Mouse (Mus musculus): Measurements from ENCODE around the gene Fbln5.

Fbln5 gene

DNA sequence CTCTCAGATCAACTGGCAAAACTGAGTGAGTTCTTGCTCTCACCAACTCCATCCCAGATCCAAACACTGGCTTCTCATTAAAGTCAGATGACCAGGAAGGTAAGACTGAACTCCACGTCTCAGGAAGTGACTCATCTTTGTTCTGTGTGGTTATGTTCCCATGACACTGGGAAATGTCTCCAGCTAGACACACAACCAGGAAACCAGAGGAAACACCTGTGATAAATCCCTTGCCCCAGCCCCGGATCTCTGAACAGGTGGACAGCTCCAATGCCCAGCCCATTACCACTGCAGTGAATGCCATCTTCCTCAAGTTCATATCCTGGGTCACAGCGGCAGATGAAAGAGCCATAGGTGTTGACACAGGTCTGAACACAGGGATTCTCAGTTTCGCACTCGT, 54.0 kb downstream of the Fbln5 start:
- DNase-seq (ENCODE audit: extremely low spot score, low spot score): no peak

DNA sequence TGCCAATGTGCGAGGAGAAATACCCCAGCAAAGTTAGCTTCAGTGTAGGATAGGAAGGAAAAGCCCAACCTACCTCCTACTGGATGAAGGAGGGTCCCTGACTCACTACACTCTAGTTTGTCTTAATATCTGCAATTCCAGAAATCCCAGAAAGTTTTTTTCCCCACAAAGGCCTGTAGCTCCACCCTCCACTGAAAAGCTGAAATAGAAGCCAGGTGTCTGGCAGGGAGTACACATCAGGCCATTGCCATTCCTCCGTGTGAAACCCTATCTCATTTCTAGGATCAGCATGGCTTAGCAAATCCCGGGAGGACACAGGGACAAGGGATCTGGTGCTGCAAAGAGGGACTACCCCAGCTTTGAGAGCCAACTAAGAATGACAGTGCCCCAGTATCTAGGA, 55.8 kb downstream of the Fbln5 start:
- DNase-seq (ENCODE audit: extremely low spot score, low spot score): no peak

DNA sequence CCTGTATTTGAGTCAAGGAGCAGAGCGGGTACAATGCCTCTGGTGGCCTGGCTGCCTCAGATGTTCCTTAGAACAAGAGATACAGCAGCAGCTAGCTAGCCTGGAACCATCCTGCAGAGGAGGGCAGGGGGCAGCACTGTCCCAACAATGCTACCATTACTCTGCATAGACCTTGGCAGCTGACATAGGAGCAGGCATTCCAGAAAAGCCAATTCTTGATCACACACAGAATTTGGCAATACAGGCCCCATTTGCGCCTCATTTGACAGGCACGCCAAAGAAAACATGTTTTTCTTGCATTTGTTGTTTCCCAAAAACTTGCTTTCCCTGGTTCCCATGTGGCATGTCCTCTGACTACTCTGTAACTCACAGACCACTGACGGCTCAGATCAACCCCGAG, 56.8 kb downstream of the Fbln5 start:
- no peak for DNase-seq (ENCODE audit: extremely low spot score, low spot score)

DNA sequence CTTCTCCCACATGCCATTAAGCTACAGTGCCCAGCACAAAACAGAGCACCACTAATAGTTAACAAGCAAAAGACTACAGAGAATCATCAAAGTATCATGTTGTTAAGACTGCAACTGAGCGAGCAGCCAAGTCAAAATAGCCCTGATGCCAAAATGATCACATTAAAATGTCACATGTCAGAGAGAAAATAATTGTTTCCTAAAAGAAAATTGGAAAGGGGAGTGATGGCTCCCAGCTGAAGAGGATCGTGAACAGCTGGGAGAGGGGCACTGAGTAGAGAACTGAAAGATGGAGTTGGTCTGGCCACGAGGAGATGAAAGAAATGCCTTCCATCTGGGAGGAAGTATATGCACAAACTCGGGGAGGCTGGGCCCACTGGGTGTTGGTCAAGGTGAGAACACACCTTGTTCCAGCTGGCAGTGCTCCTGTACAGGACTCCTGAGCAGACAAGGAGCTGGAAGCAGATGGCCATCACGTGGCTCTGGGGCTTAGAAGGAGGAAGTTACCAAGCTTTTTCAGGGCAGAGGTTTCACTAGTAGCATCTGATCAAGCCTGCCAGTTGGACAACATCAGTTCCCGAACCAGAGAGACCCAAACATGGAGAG, 59.3 kb downstream of the Fbln5 start:
- DNase-seq (ENCODE audit: extremely low spot score, low spot score): no peak

DNA sequence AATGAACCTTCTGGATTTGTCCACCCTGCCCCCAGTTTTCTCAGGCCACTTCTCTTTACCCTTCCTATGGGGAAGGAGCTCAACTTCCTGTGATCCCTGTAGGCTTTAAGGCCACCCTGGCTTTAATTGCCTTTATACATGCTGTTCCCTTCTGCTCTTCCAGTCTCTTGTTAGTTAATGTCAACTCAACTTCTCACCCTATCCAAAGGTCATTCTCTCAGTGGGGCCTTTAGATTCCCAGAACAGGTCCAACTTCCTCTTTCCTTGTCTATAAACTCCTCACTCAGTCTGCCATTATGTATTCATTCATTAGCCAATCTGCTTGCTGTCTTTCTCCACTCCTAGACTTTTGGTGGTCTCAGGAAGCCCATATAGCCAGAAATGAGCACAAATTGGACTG, 60.2 kb downstream of the Fbln5 start:
- DNase-seq (ENCODE audit: extremely low spot score, low spot score): no peak

DNA sequence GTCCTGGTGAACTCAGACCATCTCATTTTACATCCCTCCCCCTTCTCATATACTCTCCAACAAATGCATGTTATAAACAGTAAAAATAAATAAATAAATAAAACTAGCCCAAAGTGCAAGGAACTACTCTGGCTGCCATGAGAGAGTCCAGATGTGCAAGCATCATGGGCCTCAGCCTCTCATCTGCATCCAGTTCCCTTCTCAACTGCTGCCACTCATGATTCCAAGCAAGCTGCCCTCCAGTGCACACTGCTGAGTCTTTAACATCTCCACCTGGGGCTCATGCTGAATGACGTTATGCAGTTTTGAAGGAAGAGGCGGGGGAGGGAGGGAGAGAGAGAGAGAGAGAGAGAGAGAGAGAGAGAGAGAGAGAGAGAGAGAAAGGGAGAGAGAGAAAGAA, 76.5 kb downstream of the Fbln5 start:
- DNase-seq (ENCODE audit: extremely low spot score, low spot score): no peak

DNA sequence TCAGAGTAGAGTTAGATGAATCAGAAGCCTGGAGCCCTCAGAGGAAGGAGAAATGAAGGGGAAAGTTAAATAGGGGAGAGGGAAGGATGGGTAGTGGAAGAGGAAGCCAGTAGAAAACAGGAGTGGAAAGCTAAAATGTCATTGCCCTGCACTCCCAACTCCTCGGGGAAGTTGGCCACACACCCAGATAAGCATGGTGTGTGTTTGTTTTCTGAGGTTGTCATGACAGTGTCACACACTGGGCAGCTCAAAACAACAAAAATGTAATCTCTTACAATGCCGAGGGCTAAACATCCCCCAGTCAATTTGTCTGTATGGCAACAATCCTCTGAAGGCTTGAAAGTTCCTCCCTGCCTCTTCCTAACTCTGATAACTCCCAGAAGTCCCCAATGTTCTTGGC, 78.4 kb downstream of the Fbln5 start:
- no peak for DNase-seq (ENCODE audit: extremely low spot score, low spot score)

DNA sequence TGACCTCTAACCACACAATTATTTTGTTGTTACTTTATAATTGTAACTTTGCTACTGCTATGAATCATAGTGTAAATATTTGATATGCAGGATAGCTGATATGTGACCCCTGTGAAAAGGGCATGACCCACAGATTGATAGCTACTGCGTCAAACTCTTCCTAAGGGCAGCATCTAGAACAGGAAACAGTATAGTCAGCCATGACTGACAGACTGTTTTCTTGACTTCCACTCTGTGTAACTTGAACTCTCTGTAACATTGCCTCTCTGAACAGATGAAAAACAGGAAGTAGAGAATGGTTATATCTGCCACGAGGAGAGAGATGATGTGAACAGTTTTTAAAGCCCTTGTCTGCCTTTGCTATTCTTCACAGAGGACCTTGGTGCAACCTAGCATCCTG, 78.8 kb downstream of the Fbln5 start:
- no peak for DNase-seq (ENCODE audit: extremely low spot score, low spot score)

DNA sequence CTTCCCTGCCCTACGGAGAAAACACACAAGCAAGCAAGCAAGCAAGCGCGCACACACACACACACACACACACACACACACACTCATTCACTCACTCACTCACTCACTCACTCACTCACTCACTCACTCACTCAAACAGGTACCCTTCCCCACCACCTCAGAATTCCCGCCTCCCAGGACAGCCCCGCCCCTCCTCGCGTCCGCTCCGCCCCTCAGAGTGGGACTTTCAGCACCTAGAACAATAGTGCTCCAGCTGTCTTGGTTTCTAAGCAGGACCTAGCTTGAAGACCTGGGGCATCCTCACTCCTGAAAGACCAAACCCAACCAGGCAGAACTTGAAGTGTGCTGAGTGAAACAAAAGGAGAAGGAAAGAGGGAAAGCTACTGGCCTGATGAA, 100.1 kb downstream of the Fbln5 start:
- peak; percentile 44 for DNase-seq (ENCODE audit: extremely low spot score, low spot score)

DNA sequence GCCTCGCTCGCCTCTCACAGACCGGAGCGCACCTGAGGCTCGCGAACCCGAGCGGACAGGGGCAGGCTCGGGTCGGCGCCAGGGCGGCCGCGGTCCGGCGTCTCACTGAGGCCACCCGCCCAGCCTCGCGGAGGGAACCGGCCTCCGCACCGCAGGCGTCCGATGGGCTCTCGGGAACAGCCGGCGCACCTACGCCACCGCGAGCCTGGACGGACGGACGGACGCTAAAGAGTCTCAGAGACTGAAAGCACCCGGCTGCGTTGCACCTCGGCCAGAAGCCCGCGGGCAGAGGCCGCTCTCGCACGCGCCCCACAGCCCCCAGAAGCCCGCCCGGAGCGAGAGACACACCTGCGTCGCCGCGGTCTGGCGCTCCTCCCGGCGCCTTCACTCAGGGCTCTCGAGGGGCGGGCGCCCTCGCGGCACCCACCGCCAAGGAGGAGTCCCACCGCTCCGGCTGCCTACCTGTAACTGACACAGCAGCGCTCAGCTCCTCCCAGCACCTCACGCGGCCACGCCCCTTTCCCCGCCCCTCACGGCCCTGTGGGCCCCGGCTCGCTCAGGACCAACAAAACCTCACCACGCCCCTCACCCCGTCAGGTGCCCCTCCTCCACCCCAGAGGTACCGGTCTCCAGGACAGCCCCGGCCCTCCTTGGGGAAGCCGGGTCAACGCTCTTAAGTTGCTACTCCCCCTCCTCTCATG, 100.7 kb downstream of the Fbln5 start, which contains the start of gene Tc2n:
TSS of gene Tc2n (minus strand) at position 470 of the 701 bp plus-strand sequence.
- DNase-seq (ENCODE audit: extremely low spot score, low spot score): peak; percentile 74

DNA sequence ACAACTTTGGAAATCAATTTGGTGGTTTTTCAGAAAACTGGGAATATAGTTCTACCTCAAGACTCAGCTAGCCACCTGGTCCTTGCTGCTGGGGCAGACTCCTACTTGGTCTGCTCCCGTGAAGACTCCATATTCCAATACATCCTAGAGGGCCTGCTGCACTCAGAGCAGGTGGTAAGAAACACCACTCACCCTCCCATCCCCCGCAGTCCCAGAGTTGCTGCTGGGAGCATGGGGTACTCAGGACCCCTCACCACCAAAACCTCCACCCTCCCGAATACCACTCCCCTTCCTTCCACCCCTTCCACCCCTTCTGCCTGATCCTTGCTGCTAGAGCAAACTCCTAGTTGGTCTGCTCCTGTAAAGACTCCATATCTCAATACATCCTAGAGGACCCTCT, 119.7 kb downstream of the Fbln5 start:
- no peak for DNase-seq (ENCODE audit: extremely low spot score, low spot score)

Data from neural tube, embryonic 10.5 days (tissue).